In the genomic region with DNA sequence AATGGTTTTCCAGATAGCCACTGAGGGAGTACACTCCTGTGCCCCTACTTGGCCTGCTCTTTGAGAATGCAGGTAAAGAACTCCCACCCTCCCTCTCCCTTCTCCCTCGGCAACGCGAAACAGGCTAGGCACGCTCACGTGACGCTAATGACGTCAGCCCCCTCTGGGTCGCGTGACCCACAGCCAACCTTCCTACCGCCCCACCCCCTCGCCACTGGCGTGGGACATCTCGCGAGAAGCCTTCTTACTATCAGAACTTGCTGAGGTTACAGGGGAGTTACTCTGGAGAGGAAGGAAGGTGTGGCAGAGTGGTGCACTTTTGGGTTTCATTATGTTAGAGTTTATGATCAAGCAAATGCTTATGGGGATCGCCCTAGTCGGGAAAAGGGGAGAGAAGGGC, we compare ENCODE assay signal across 8 mouse cellular contexts. TPM values are rescaled to one million over a fixed set of nuclear protein-coding genes. Genes with fewer than 3 reads are reported as not detected.
DNase-seq lines count a peak whose midpoint lies in the region; ATAC-seq lines count a peak whose summit lies in the region.

Camk2d (plus strand) TSS at position 217 of the 400 bp plus-strand sequence.

- peaks cover 8% of the 10 kb centered on the region for H3K36me3 ChIP-seq in heart, embryonic 12.5 days
- no peaks in the 10 kb centered on the region for H3K36me3 ChIP-seq in kidney, embryonic 16.5 days (ENCODE audit: insufficient read depth, low read length)

- WGBS in heart, embryonic 12.5 days, result under 1% methylated on average over 16 of the region's 16 CpGs
- 0% methylated on average over 16 of the region's 16 CpGs for WGBS in kidney, embryonic 16.5 days

- peak within 1 kb of the TSS; percentile 95 for H3K4me3 ChIP-seq in heart, embryonic 12.5 days
- H3K4me3 ChIP-seq in kidney, embryonic 16.5 days (ENCODE audit: low read length), result peak within 1 kb of the TSS; percentile 71

- peak within 1 kb of the TSS; percentile 99 for H3K27ac ChIP-seq in heart, embryonic 12.5 days (ENCODE audit: poor library complexity, severe bottlenecking)
- H3K27ac ChIP-seq in kidney, embryonic 16.5 days (ENCODE audit: low read length), result peak within 1 kb of the TSS; percentile 98

- H3K9me3 ChIP-seq in heart, embryonic 12.5 days (replicated peaks), result no peaks in the 10 kb centered on the region
- H3K9me3 ChIP-seq in kidney, embryonic 16.5 days (ENCODE audit: low read length), result no peaks in the 10 kb centered on the region

- peak within 1 kb of the TSS; percentile 91 for H3K4me2 ChIP-seq in heart, embryonic 12.5 days
- peak within 1 kb of the TSS; percentile 94 for H3K4me2 ChIP-seq in kidney, embryonic 16.5 days (replicated peaks; ENCODE audit: low read depth, low read length)

- H3K4me1 ChIP-seq in heart, embryonic 12.5 days (replicated peaks), result peaks cover 13% of the 10 kb centered on the region; the same call in 1 of the 2 replicates
- peaks cover 7% of the 10 kb centered on the region; the same call in 1 of the 2 replicates for H3K4me1 ChIP-seq in kidney, embryonic 16.5 days (ENCODE audit: insufficient read depth, low read length)

- H3K27me3 ChIP-seq in heart, embryonic 12.5 days (replicated peaks), result no peaks in the 10 kb centered on the region
- no peaks in the 10 kb centered on the region for H3K27me3 ChIP-seq in kidney, embryonic 16.5 days (ENCODE audit: insufficient read depth, low read length)

- peak within 1 kb of the TSS; percentile 98 for H3K9ac ChIP-seq in heart, embryonic 12.5 days
- peak within 1 kb of the TSS; percentile 90 for H3K9ac ChIP-seq in kidney, embryonic 16.5 days (replicated peaks; ENCODE audit: low read length)

- peak; percentile 90 for ATAC-seq in heart, embryonic 12.5 days (ENCODE audit: insufficient number of reproducible peaks, low FRiP score)
- peak; percentile 92 for ATAC-seq in kidney, embryonic 16.5 days (ENCODE audit: low FRiP score, low TSS enrichment)

- peak; percentile 100 for DNase-seq in CD4-positive, CD25-positive, alpha-beta regulatory T cell, adult 2 months (ENCODE audit: low read depth, low spot score)
- DNase-seq in c-Kit-negative CD71-positive TER-119-positive erythroid progenitor cells, embryonic 14.5 days (ENCODE audit: low read depth, low spot score), result peak; percentile 8
- DNase-seq in fat pad, adult 2 months (ENCODE audit: extremely low read depth, low read depth, low spot score), result peak; percentile 40
- peak; percentile 90 for DNase-seq in liver
- DNase-seq in monocyte, adult 2 months (ENCODE audit: low read depth in 1 of 2, low spot score in 2 of 2), result peak; percentile 82 to 93
- peak; percentile 82 to 89 for DNase-seq in spleen, postnatal 14 days (ENCODE audit: low spot score in 2 of 2)

RNA-seq across cellular contexts. Expression of gene Camk2d, which starts in this region (rescaled TPM):
- 125 and 136 TPM in 2 replicates for polyA plus RNA-seq in heart, embryonic 12.5 days (2016; fragmentation: Nextera tagmentation; extraction: Ambion mirVana)
- 23.8 and 24.9 TPM in 2 replicates for polyA plus RNA-seq in kidney, embryonic 16.5 days (2015; fragmentation: Nextera tagmentation; extraction: Ambion mirVana)

Comparison
In these comparisons a context has a peak if more than half of its experiments do, and no peak if none do; other contexts are left out.
1. Peak in every context shown above with its lines: DNase-seq, ATAC-seq, H3K4me3 ChIP-seq and H3K27ac ChIP-seq.
2. DNase-seq: peak in every context shown above with its lines; median percentile 100 in CD4-positive, CD25-positive, alpha-beta regulatory T cell, adult 2 months; 90 in liver; 88 in monocyte, adult 2 months; 86 in spleen, postnatal 14 days; 40 in fat pad, adult 2 months; 8 in c-Kit-negative CD71-positive TER-119-positive erythroid progenitor cells, embryonic 14.5 days.